Mouse (Mus musculus) ovary, postnatal 10 days (tissue): ENCODE measurements around the gene Agxt2.

Experiments used
- DNase-seq: peaks from one replicate; pipeline ENCODE4 v3.0.0; 2022; ENCODE audit warnings: low spot score

Gene Agxt2

DNA sequence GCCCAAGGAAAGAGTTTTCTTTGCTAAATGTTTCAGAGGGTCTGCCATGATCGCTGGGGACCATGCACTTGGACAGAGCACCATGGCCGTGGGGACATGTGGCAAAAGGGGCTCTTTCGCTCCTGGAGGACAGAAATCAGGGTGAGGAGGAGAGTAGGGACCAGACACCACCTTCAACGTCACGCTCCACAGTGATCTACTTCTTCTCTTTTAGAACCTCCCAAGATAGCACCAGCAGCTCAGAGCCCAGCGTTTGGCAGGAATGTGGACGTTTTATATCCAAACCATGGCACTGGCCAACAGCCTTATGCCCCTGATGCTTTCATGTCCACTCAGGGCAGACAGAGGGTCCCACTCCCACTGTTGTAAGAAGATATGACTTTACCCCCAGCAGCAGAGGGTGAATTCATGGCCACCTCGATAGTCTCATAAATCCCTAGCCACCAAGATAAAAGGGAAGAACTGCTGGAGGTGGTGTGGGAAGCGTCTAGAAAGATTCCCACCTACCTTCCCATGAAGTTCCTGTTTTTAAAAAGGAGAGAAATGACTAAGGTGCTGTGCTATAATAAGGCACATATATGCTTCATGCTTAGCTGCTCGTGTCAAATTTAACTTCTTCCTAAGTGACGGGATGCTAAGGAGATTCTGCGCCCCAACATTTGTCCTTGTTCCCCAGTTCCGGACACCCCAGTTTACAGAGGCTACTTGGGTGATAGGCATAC, 68.4 kb downstream of the Agxt2 start:
- no peak for DNase-seq

DNA sequence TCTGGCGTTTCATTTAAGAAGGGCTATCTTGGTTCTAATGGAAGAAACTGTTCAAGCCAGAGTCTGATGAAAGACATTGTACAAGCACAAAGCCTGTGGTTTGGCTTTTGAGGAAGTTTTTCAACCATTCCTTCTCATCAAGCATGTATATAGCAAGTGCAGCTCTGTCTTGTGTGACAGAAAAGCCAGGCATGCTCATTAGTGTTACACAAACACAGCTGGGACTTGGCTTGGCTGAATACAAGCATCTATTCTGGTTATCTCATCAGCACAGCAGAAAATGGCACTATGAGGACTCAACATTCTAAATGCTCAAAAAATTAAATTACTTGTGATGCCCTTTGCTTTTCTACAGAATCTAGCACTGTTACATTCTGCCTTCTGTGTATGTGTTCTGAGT, 78.6 kb downstream of the Agxt2 start:
- DNase-seq = no peak

DNA sequence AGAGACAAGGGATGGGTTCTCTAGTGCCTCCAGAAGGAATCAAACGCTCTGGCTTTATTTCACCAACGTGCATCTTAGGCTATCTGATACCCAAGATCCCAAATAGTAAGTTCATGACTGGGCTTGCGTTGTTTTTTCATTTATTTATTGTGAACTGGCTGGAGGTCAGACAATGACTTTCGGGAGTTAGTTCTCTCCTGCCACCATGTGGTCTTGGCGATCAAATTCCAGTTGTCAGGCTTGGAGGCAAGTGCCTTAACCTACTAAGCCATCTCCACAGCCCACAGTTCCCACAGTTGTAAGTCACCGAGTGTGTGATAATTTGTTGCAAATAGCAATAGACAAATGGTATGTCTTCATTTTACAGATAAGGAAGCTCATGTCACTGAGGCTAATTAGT, 81.6 kb downstream of the Agxt2 start:
- DNase-seq = no peak

DNA sequence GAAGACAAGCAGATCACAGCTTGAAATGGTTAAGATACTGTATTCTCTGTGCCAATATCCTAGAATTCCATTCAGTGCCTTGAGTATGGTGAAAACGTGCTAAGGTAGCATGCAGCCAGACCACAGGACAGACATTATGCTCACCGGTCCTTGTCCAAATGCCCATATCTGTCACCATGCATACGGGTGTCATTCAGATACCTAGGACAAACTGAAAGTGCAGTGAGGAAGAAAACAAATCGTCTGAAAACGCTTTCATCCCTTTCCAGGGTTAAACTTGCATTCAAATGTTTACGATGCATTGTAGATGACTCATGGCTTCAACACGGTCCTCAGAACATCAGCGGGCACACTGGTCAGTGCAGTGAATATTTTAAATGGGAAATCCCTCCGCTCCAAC, 83.2 kb downstream of the Agxt2 start:
- no peak for DNase-seq

DNA sequence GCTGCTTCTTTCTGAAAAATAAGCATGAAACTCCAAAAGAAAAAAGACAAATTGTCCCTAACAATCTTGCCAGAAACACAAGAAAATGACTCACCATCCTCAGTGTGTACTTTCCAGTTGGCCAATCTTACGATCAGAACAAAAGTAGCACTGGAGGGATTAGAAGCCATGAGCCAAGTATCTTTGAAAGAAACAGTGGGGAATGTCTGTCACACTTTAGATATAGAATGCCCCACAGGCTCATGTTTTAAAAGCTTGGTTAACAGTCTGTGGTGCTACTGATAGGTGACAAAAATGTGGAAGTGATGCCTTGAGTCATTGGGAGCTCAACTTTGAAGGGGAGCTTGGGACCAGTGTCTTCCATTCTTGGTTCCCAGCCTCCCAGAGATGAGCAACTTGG, 83.9 kb downstream of the Agxt2 start:
- no peak for DNase-seq

DNA sequence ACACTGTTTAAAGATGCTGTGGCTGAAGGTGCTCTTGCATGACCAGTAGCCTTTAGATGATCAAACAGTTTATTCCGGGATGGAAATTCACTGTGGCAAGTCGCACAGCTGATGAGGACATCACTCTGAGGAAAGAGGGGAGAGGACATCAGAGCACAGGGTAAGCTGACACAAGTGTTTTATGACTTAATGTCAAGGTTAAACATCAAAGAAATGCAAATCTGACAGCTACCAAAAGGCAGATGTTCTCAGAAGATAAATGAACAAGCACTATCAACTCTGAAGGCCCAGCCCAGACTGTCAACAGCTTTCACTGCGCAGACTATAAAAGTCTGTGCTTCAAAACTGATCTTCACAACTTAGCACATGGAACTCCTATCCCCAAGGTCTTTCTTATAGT, 88.8 kb downstream of the Agxt2 start:
- DNase-seq = no peak
